Mouse (Mus musculus): Measurements from ENCODE around the gene Med13. TPM values are rescaled to one million over a fixed set of nuclear protein-coding genes. Genes with fewer than 3 reads are reported as not detected.

Med13 gene
- polyA plus RNA-seq, 1 experiment from 2014 or later, result 8.9 TPM

DNA sequence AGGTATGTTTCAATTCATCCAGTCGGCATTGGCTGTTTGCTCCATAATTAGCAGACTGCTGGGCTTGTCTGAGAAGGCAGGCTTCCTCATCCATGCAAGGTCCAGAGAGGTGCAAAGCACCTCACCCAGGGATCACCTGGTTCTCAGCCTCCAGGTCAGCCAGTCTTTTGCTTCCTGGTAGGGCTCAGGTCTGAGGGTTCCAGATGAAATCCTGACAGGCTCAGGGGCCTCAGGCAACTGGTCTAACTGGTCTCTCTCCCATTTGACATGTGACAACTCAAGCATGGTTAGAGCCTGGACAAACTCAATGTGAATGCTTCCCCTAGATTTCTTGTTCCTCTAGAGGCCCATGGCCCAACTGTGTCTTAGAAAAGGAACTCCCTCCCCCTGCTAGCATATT lies 32.9 kb upstream of the Med13 start:
- 67% methylated on average over 1 of the region's 1 CpGs for WGBS
- Histone ChIP-seq H3K27ac (ENCODE audit: low read length) (0 out of 2 replicates have a peak overlapping the region, but pooled peaks have one; percentile 9), H3K9me3 (ENCODE audit: low read length) (no peaks in the 10 kb centered on the region), H3K9ac (replicated peaks; ENCODE audit: low read length) (no peak overlapping the region), H3K4me2 (replicated peaks; ENCODE audit: low read depth, low read length) (no peak overlapping the region), H3K36me3 (ENCODE audit: insufficient read depth, low read length) (no peaks in the 10 kb centered on the region), H3K4me1 (ENCODE audit: insufficient read depth, low read length) (peaks cover 10% of the 10 kb centered on the region), H3K27me3 (ENCODE audit: insufficient read depth, low read length) (no peaks in the 10 kb centered on the region), H3K4me3 (ENCODE audit: low read length) (no peak overlapping the region)
- ATAC-seq (ENCODE audit: low FRiP score, low TSS enrichment), result peak; percentile 70

DNA sequence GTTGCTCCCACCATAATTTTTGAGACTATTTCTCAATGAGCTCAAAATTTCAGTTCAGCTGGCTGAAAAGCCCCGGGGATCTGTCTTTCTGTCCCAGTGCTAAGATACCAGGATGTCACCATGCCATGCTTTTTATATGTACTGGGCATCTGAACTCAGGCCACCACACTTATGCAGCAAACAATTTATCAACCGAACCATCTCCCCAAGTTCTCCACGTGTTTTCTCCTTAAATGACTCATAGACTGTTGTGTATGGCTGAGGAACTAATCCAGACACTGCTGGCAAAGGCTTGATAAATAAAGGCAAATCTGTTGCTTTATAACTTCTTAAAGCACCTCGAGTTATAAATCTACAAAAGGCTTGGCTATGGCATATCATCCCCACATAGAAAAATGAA lies 32.1 kb upstream of the Med13 start:
- Histone ChIP-seq H3K4me2 (replicated peaks; ENCODE audit: low read depth, low read length) (no peak overlapping the region), H3K9ac (replicated peaks; ENCODE audit: low read length) (no peak overlapping the region), H3K4me1 (ENCODE audit: insufficient read depth, low read length) (peaks cover 9% of the 10 kb centered on the region; the same call in 1 of the 2 replicates), H3K27ac (ENCODE audit: low read length) (no peak overlapping the region), H3K4me3 (ENCODE audit: low read length) (no peak overlapping the region), H3K27me3 (ENCODE audit: insufficient read depth, low read length) (no peaks in the 10 kb centered on the region), H3K9me3 (ENCODE audit: low read length) (no peaks in the 10 kb centered on the region), H3K36me3 (ENCODE audit: insufficient read depth, low read length) (no peaks in the 10 kb centered on the region)
- 77% methylated on average over 4 of the region's 4 CpGs for WGBS
- no peak for ATAC-seq (ENCODE audit: low FRiP score, low TSS enrichment)

DNA sequence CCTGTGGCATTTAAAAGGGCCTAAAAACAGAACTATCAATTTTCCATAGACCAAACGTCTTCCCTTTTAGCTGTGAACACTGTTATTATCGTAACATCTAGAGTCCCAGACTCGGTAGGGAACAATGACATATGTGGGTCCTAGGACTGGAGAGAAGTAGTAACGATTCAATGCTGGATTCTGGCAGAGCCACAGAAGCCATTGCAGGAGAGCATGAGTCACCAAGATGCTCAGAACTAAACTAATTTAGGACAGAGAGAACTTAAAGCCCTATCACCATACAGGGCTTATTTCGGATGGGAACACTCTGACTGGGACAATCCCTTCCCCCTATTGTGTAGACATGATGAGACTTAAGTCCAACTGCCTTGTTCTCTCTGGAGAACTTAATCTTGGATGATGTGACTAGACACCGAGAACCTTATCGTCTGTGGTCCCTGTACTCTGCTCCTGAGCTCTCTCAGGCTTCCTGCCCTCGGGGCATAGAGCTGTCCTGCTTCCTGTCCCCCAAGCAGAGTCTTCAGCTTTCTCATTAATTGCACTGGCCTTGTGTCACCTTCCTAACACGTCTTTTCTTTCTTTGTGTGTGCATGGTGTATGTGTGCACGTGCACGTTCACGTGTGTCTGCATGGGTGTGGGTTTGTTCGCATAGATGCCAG lies 31.5 kb upstream of the Med13 start:
- 78% methylated on average over 13 of the region's 13 CpGs for WGBS
- H3K4me2 ChIP-seq (replicated peaks; ENCODE audit: low read depth, low read length), result no peak overlapping the region
- no peak for ATAC-seq (ENCODE audit: low FRiP score, low TSS enrichment)
- H3K9me3 ChIP-seq (ENCODE audit: low read length), result no peaks in the 10 kb centered on the region
- no peak overlapping the region for H3K9ac ChIP-seq (replicated peaks; ENCODE audit: low read length)
- no peak overlapping the region for H3K4me3 ChIP-seq (ENCODE audit: low read length)
- H3K27ac ChIP-seq (ENCODE audit: low read length), result no peak overlapping the region
- peaks cover 9% of the 10 kb centered on the region; the same call in 1 of the 2 replicates for H3K4me1 ChIP-seq (ENCODE audit: insufficient read depth, low read length)
- H3K36me3 ChIP-seq (ENCODE audit: insufficient read depth, low read length), result no peaks in the 10 kb centered on the region
- H3K27me3 ChIP-seq (ENCODE audit: insufficient read depth, low read length), result no peaks in the 10 kb centered on the region

DNA sequence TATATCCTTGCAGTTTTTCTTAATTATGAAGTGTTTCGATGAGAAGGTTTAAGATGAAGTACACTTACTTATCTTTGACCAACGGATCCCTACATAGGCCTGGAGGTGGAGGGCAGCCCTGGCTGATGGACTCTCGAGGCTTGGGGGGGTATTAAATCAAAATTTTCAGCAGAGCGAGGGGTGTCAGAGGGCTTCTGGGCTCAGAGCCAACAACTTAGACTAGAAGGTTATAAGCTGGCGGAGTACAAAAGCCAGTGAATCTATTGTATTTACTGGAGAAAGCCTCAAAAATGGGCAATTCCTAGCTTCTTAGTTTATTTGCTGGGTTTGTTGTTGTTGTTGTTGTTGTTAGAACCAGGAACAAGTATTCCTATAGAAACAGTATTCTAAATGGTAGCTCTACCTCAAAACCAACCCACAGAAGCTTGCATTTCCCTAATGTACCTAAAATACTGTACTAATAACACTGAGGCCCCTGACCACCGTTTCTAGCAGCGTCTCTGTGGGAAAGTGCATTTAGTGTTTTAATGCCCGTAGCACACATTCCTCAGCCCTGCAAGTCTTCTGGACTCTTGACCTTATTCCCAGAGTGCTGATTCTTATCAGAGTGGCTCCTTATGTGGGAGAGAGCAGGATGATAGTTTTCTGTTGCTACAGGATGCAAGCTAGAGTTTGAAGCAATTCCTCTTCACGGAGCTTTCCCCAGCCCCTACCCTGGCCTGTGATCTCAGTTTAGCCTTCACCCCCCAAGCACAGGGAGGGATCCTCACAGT lies 29.9 kb upstream of the Med13 start:
- Histone ChIP-seq H3K4me1 (ENCODE audit: insufficient read depth, low read length) (peaks cover 9% of the 10 kb centered on the region; the same call in 1 of the 2 replicates), H3K4me3 (ENCODE audit: low read length) (no peak overlapping the region), H3K36me3 (ENCODE audit: insufficient read depth, low read length) (no peaks in the 10 kb centered on the region), H3K4me2 (replicated peaks; ENCODE audit: low read depth, low read length) (no peak overlapping the region), H3K9ac (replicated peaks; ENCODE audit: low read length) (no peak overlapping the region), H3K27ac (ENCODE audit: low read length) (no peak overlapping the region), H3K9me3 (ENCODE audit: low read length) (no peaks in the 10 kb centered on the region), H3K27me3 (ENCODE audit: insufficient read depth, low read length) (no peaks in the 10 kb centered on the region)
- 34% methylated on average over 9 of the region's 9 CpGs for WGBS
- ATAC-seq (ENCODE audit: low FRiP score, low TSS enrichment), result no peak

GRCm38 (mm10) chr11:86386576-86386975 lies 29.2 kb upstream of the Med13 start:
- Histone ChIP-seq H3K9ac (replicated peaks; ENCODE audit: low read length) (no peak overlapping the region), H3K36me3 (ENCODE audit: insufficient read depth, low read length) (no peaks in the 10 kb centered on the region), H3K4me1 (ENCODE audit: insufficient read depth, low read length) (peaks cover 9% of the 10 kb centered on the region; the same call in 1 of the 2 replicates), H3K27ac (ENCODE audit: low read length) (no peak overlapping the region), H3K4me2 (replicated peaks; ENCODE audit: low read depth, low read length) (no peak overlapping the region), H3K9me3 (ENCODE audit: low read length) (no peaks in the 10 kb centered on the region), H3K4me3 (ENCODE audit: low read length) (no peak overlapping the region), H3K27me3 (ENCODE audit: insufficient read depth, low read length) (no peaks in the 10 kb centered on the region)
- WGBS, result 65% methylated on average over 10 of the region's 10 CpGs
- no peak for ATAC-seq (ENCODE audit: low FRiP score, low TSS enrichment)

DNA sequence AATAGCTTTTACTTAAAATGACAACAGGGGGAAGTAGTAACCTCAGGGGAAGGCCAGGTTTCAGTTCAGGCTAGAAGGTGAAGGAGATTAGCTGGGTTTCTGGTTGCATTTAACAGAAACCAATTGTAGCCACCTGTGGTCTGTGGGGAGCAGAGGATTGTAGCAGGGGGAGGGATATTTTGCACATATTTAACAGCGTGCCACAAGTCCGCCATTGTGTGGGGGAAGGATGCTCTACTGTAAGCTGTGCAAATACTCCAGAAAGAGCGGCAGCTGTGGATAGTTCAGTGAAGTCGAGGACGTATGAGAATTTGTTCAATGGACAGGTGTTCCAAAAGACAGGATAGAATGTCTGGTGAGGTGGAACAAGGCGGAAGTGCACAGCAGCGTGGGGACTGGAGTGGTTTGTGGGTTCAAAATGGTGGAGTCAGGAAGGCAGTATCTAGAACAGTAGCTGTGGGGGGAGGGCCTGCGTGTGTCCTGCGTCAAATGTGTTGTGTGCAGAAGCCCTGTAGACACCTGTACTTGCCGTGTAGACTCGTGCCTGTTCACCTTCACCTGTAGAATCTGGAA lies 28.4 kb upstream of the Med13 start:
- H3K27me3 ChIP-seq (ENCODE audit: insufficient read depth, low read length), result no peaks in the 10 kb centered on the region
- no peaks in the 10 kb centered on the region for H3K36me3 ChIP-seq (ENCODE audit: insufficient read depth, low read length)
- no peak overlapping the region for H3K4me2 ChIP-seq (replicated peaks; ENCODE audit: low read depth, low read length)
- no peak overlapping the region for H3K4me3 ChIP-seq (ENCODE audit: low read length)
- ATAC-seq (ENCODE audit: low FRiP score, low TSS enrichment), result no peak
- H3K9ac ChIP-seq (replicated peaks; ENCODE audit: low read length), result no peak overlapping the region
- peaks cover 9% of the 10 kb centered on the region; the same call in 1 of the 2 replicates for H3K4me1 ChIP-seq (ENCODE audit: insufficient read depth, low read length)
- no peak overlapping the region for H3K27ac ChIP-seq (ENCODE audit: low read length)
- no peaks in the 10 kb centered on the region for H3K9me3 ChIP-seq (ENCODE audit: low read length)
- WGBS, result 83% methylated on average over 11 of the region's 11 CpGs

- H3K4me2 ChIP-seq (replicated peaks; ENCODE audit: low read depth, low read length), result no peak overlapping the region
- no peak overlapping the region for H3K4me3 ChIP-seq (ENCODE audit: low read length)
- H3K9ac ChIP-seq (replicated peaks; ENCODE audit: low read length), result no peak overlapping the region
- WGBS, result 93% methylated on average over 3 of the region's 3 CpGs
- no peaks in the 10 kb centered on the region for H3K36me3 ChIP-seq (ENCODE audit: insufficient read depth, low read length)
- ATAC-seq (ENCODE audit: low FRiP score, low TSS enrichment), result no peak
- peaks cover 9% of the 10 kb centered on the region; the same call in 1 of the 2 replicates for H3K4me1 ChIP-seq (ENCODE audit: insufficient read depth, low read length)
- H3K27ac ChIP-seq (ENCODE audit: low read length), result no peak overlapping the region
- no peaks in the 10 kb centered on the region for H3K27me3 ChIP-seq (ENCODE audit: insufficient read depth, low read length)
- no peaks in the 10 kb centered on the region for H3K9me3 ChIP-seq (ENCODE audit: low read length)
These were observed 26.7 kb upstream of the Med13 start for GRCm38 (mm10) chr11:86384141-86384540.

DNA sequence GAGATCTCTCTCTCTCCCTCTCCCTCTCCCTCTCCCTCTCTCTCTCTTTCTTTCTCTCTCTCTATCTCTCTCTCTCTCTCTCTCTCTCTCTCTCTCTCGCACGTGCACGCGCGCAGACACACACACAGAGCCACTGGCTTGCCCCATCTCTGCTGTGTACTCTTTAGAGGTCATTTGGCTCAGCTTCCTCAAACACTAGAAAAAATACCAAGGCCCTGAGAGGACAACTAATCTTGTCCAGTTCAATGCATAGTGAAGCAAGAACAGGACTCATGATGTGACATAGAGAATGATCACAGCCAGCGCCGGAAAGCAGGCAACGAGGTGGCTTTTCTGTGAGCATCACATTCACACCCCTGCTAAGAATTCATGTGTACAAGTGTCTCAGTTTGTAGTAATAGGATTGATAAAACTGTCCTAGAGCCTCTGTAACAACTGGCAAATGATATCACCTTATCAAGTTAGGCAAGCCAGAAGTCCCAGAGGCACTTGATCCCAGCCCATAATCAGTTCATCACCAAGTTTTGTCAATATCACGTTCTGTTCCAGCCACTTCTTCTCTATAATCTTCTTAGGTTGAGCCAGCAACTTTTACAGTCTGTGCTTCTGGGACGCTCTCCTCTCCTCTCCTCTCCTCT lies 25.2 kb upstream of the Med13 start:
- Histone ChIP-seq H3K36me3 (ENCODE audit: insufficient read depth, low read length) (no peaks in the 10 kb centered on the region), H3K9ac (replicated peaks; ENCODE audit: low read length) (no peak overlapping the region), H3K4me2 (replicated peaks; ENCODE audit: low read depth, low read length) (no peak overlapping the region), H3K27ac (ENCODE audit: low read length) (no peak overlapping the region), H3K27me3 (ENCODE audit: insufficient read depth, low read length) (no peaks in the 10 kb centered on the region), H3K9me3 (ENCODE audit: low read length) (no peaks in the 10 kb centered on the region), H3K4me3 (ENCODE audit: low read length) (no peak overlapping the region), H3K4me1 (ENCODE audit: insufficient read depth, low read length) (peaks cover 8% of the 10 kb centered on the region; the same call in 1 of the 2 replicates)
- 89% methylated on average over 10 of the region's 10 CpGs for WGBS
- no peak for ATAC-seq (ENCODE audit: low FRiP score, low TSS enrichment)

GRCm38 (mm10) chr11:86381478-86382091 lies 24.2 kb upstream of the Med13 start:
- H3K36me3 ChIP-seq (ENCODE audit: insufficient read depth, low read length), result no peaks in the 10 kb centered on the region
- no peaks in the 10 kb centered on the region for H3K27me3 ChIP-seq (ENCODE audit: insufficient read depth, low read length)
- no peaks in the 10 kb centered on the region for H3K9me3 ChIP-seq (ENCODE audit: low read length)
- no peak overlapping the region for H3K4me3 ChIP-seq (ENCODE audit: low read length)
- WGBS, result 63% methylated on average over 5 of the region's 5 CpGs
- no peak for ATAC-seq (ENCODE audit: low FRiP score, low TSS enrichment)
- no peaks in the 10 kb centered on the region for H3K4me1 ChIP-seq (ENCODE audit: insufficient read depth, low read length)
- H3K27ac ChIP-seq (ENCODE audit: low read length), result no peak overlapping the region
- H3K9ac ChIP-seq (replicated peaks; ENCODE audit: low read length), result no peak overlapping the region
- H3K4me2 ChIP-seq (replicated peaks; ENCODE audit: low read depth, low read length), result no peak overlapping the region

Data from kidney, embryonic 16.5 days (tissue).